Mouse (Mus musculus): ENCODE results near the gene Abcc5. TPM values are rescaled to one million over a fixed set of nuclear protein-coding genes. Genes with fewer than 3 reads are reported as not detected.

Abcc5 gene
- 149 and 152 TPM in 2 replicates for polyA plus RNA-seq (2012; rRNA removed)

DNA sequence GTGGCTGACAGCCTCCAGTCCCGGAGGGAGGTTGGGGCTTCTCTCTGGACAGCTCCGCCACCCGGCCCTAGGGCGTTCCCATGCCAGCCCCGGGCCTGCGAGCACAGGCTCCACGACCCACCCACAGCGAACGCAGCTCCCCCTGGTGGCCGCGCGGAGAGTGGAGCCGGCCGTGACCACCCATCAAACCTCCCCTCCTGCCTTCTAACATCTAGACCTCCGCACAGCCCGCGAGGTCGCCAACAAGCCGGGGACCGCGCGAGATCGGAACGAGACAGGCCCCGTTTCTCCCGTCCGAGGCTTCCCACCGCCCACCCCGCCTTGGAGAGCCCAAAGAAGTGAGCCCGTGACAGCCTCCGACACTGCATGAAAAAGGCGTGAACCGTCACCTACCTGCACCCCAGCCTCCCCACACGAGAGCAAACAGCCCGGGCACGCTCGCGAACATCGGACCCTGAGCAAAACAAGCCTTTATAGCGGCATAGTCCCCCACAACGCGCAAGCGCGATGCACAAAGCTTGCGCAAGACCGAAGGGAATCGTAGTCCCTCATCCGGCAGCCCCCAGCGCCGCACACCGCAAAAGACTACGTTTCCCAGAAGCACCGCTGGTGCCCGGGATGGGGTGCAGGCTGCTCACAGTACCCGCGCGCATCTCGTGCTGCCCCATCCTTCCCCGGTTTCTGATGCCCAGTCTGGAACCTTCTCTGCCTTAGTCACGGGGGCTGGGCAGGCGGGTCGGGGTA lies at the start of gene Abcc5:
TSS of gene Abcc5 (minus strand) at position 540 of the 744 bp plus-strand sequence.

DNA sequence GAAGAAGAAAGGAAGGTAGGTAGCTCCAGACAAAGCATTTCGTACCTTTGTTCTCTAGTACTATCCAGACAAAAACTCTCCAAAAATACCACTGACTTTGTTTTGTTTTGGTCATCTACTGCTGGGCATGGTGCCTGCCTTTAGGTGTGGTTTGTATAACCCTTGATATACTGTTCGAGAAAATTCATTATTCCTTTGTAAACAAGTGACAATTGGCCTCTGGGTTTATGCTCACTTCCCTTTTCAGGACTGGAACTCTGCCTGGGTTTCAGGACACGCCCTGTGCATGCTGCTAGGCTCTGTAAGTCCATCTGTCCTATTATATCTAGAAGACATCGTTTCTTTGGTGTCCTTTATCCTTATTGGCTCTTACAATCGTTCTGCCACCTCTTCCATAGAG lies 100.9 kb downstream of the Abcc5 start, which contains the start of gene Cyp2ab1:
TSS of gene Cyp2ab1 (minus strand) at position 119 of the 400 bp plus-strand sequence.

DNA sequence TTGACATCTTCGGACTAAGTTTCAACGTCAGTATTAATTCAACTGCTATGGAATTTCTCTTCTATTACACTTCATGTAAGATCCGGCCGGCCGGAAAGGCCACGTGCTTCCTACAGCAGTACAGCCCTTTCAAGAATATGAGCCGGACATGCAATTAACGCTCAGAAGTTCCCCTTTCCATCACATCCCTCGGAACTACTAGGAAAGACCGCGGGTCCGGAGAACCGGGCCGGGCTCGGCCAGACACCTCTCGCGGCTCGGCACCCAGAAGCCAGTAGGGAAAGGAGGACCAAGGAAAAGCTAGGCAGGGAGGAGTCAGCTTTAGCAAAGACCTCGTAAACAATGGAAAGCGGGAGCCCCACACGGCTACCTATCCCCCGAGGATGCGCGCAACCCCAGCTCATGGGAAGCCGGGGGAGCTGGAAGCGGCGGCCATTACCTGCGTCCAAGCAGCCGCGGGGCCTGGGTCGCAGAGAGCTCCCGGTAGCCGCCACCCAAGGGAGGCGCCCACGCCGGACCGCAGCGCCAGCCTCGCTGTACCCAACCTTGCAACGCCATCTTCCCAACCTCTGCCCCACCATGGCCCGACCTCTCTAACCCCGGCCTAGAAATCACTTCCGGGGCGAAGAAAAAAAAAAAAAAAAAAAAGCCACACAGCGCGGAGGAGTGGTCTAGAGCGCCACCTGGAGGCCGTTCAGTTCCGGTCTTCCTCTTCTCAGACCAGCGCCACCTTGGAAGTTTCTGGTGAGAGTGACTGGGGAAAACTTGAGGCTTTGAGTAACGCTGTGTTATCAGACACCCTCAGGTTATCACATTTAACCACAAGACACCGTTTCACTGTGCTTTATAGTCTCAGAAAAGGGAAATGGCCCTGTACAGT lies 124.2 kb downstream of the Abcc5 start, which contains the start of gene Parl:
TSS of gene Parl (minus strand) at position 618 of the 880 bp plus-strand sequence.

Other genes starting within 250 kb of the Abcc5 start
- gene Map6d1, start 185.0 kb downstream of the Abcc5 start, polyA plus RNA-seq (2012; rRNA removed), result 4.1 and 4.4 TPM in 2 replicates
- 38.7 and 46.6 TPM in 2 replicates for gene Parl, start 124.0 kb downstream of the Abcc5 start, polyA plus RNA-seq (2012; rRNA removed)
- gene Cyp2ab1, start 101.0 kb downstream of the Abcc5 start, polyA plus RNA-seq (2012; rRNA removed), result 0.14 and 0.37 TPM in 2 replicates
- gene Eif2b5, start 72.4 kb upstream of the Abcc5 start, polyA plus RNA-seq (2012; rRNA removed), result 29.4 and 34.5 TPM in 2 replicates
- 53.5 and 60.1 TPM in 2 replicates for gene Dvl3, start 90.6 kb upstream of the Abcc5 start, polyA plus RNA-seq (2012; rRNA removed)
- 383 and 503 TPM in 2 replicates for gene Ap2m1, start 109.1 kb upstream of the Abcc5 start, polyA plus RNA-seq (2012; rRNA removed)
- gene Abcf3, start 122.2 kb upstream of the Abcc5 start, polyA plus RNA-seq (2012; rRNA removed), result 33.8 and 35.0 TPM in 2 replicates
- 0.41 and 0.59 TPM in 2 replicates for gene Vwa5b2, start 163.1 kb upstream of the Abcc5 start, polyA plus RNA-seq (2012; rRNA removed)
- 19.3 and 23.5 TPM in 2 replicates for gene Eef1akmt4, start 185.2 kb upstream of the Abcc5 start, polyA plus RNA-seq (2012; rRNA removed)
- gene Gm49333, start 185.2 kb upstream of the Abcc5 start, polyA plus RNA-seq (2012; rRNA removed), result 0.20 TPM in 1 of 2 replicates, not detected in the other
- 31.9 and 32.5 TPM in 2 replicates for gene Alg3, start 185.3 kb upstream of the Abcc5 start, polyA plus RNA-seq (2012; rRNA removed)
- gene Camk2n2, start 194.9 kb upstream of the Abcc5 start, polyA plus RNA-seq (2012; rRNA removed), result 15.4 and 17.1 TPM in 2 replicates
- gene Ece2, start 203.4 kb upstream of the Abcc5 start, polyA plus RNA-seq (2012; rRNA removed), result 5.5 and 6.8 TPM in 2 replicates
- 81.6 and 103 TPM in 2 replicates for gene Psmd2, start 225.3 kb upstream of the Abcc5 start, polyA plus RNA-seq (2012; rRNA removed)
- gene Eif4g1, start 241.9 kb upstream of the Abcc5 start, polyA plus RNA-seq (2012; rRNA removed), result 470 and 635 TPM in 2 replicates